Mouse (Mus musculus) kidney, embryonic 16.5 days (tissue): Measurements from ENCODE around the gene Ddx19a. TPM values are rescaled to one million over a fixed set of nuclear protein-coding genes. Genes with fewer than 3 reads are reported as not detected.
"Not testable (repeated sequence)": the region's sequence is repeated elsewhere in the genome, so short reads cannot be mapped to it uniquely, and the experiment has no call there.

Experiments
- ATAC-seq: fragments of 200-750 bp; cut with Nextera tagmentation; 2 replicates; pipeline ENCODE4 v1.8.0; 2017; ENCODE audit warnings: moderate TSS enrichment; ENCODE audit not compliant: low FRiP score, low TSS enrichment
- H3K27ac ChIP-seq: fragments of 300-500 bp; sonication (generic); 2 replicates; pipeline ENCODE4 v1.5.1; 2014; ENCODE audit warnings: low read length
- H3K27me3 ChIP-seq: fragments of 300-500 bp; sonication (generic); 2 replicates; pipeline ENCODE4 v1.6.1; 2014; ENCODE audit warnings: low read length, control low read depth, mixed read lengths; ENCODE audit not compliant: insufficient read depth
- H3K36me3 ChIP-seq: fragments of 300-500 bp; sonication (generic); 2 replicates; pipeline ENCODE4 v1.6.1; 2014; ENCODE audit warnings: low read length, control low read depth, mixed read lengths; ENCODE audit not compliant: insufficient read depth
- H3K4me1 ChIP-seq: fragments of 300-500 bp; sonication (generic); 2 replicates; pipeline ENCODE4 v1.6.1; 2014; ENCODE audit warnings: low read length, control low read depth, mixed read lengths; ENCODE audit not compliant: insufficient read depth
- H3K4me2 ChIP-seq: fragments of 300-500 bp; sonication (generic); replicated peaks from 2 replicates; pipeline ENCODE4 v1.6.1; 2014; ENCODE audit warnings: low read depth, low read length
- H3K4me3 ChIP-seq: fragments of 300-500 bp; sonication (generic); 2 replicates; pipeline ENCODE4 v1.5.1; 2014; ENCODE audit warnings: mild to moderate bottlenecking, low read length
- H3K9ac ChIP-seq: fragments of 300-500 bp; sonication (generic); replicated peaks from 2 replicates; pipeline ENCODE4 v1.6.1; 2014; ENCODE audit warnings: low read length
- H3K9me3 ChIP-seq: fragments of 300-500 bp; sonication (generic); 2 replicates; pipeline ENCODE4 v1.6.1; 2016; ENCODE audit warnings: low read length, control low read depth
- whole genome bisulfite sequencing: fragments of 180-500 bp; shearing (Covaris S2); extraction: QIAGEN DNeasy Blood & Tissue Kit; methylation state at CpG from one replicate; pipeline ENCODE4 v1.1.7; 2014; 5-methylcytosine and 5-hydroxymethylcytosine counted together
- polyA plus RNA-seq: library from polyadenylated mRNA; unstranded; fragments of >200 nt; fragmentation: Nextera tagmentation; extraction: Ambion mirVana; gene quantifications from 2 replicates; pipeline ENCODE4 v1.2.1, GENCODE M21; 2015

The Ddx19a gene
- polyA plus RNA-seq, 1 experiment from 2014 or later = 15.0 TPM

DNA sequence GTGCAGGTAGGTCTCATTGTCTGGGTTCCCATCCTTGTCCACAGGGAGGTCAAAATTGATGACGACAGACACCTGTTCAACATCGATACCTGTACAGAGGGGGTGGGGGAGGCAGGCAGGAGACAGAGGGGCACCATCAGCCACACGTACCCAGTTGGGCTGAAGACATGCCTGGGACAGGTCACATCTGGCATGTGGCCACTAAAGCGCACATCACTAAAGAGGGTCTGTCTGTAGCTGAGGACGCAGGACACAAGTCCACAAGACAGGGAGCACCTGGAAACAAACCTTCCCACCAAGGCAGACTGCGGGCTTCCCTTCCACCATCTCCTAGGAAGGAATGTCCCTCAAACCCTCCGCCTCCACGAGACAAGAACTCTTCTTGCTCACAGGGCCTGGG lies 21.1 kb downstream of the Ddx19a start:
- H3K27me3 ChIP-seq, H3K9me3 ChIP-seq, H3K4me3 ChIP-seq, ATAC-seq, H3K4me2 ChIP-seq, H3K27ac ChIP-seq, H3K4me1 ChIP-seq, H3K9ac ChIP-seq: not testable (repeated sequence)
- H3K36me3 ChIP-seq = peaks cover 48% of the 10 kb centered on the region
- 94% methylated on average over 8 of the region's 8 CpGs for WGBS

GRCm38 (mm10) chr8:110969910-110970770 lies 27.5 kb downstream of the Ddx19a start:
- H3K27ac ChIP-seq = peak overlapping the region; percentile 48; the same call in 1 of the 2 replicates
- WGBS = 10% methylated on average over 45 of the region's 45 CpGs
- H3K4me3 ChIP-seq = peak overlapping the region; percentile 46
- peaks cover 12% of the 10 kb centered on the region; the same call in 1 of the 2 replicates for H3K4me1 ChIP-seq
- peaks cover 17% of the 10 kb centered on the region; the same call in 1 of the 2 replicates for H3K36me3 ChIP-seq
- ATAC-seq = peak; percentile 97
- peak overlapping the region; percentile 56 for H3K4me2 ChIP-seq
- H3K9ac ChIP-seq = peak overlapping the region; percentile 60
- H3K27me3 ChIP-seq = no peaks in the 10 kb centered on the region
- H3K9me3 ChIP-seq = no peaks in the 10 kb centered on the region

DNA sequence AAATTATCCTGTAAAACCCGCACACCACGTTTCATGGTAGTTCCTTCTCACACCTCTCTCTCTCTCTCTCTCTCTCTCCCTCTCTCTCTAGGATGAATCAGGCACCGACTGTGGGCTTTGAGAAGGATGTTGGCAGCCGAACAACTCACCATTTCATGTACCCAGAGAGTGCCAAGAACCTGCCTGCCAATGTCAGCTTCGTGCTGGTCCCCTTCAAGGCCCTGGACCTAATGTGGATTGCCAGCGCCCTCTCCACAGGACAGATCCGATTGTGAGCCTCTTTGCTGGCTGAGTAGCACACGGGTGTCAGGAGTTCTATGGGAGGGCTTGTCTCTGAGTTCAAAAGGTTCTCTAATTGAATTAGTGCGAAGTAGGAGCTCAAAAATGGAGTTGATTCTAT lies 30.3 kb downstream of the Ddx19a start:
- WGBS = 87% methylated on average over 9 of the region's 9 CpGs
- Histone ChIP-seq H3K36me3 (peaks cover 16% of the 10 kb centered on the region), H3K4me3 (no peak overlapping the region)

GRCm38 (mm10) chr8:110966586-110966985 lies 31.0 kb downstream of the Ddx19a start:
- Histone ChIP-seq H3K36me3 (peaks cover 20% of the 10 kb centered on the region), H3K9me3 (no peaks in the 10 kb centered on the region), H3K4me1 (peaks cover 12% of the 10 kb centered on the region; the same call in 1 of the 2 replicates), H3K27ac (no peak overlapping the region), H3K9ac (no peak overlapping the region), H3K4me3 (no peak overlapping the region), H3K4me2 (no peak overlapping the region), H3K27me3 (no peaks in the 10 kb centered on the region)
- no peak for ATAC-seq
- 84% methylated on average over 8 of the region's 8 CpGs for WGBS

More for the DNA sequence above, 30.3 kb downstream of the Ddx19a start:
- ATAC-seq = no peak
- no peak overlapping the region for H3K4me2 ChIP-seq
- peaks cover 12% of the 10 kb centered on the region; the same call in 1 of the 2 replicates for H3K4me1 ChIP-seq
- no peak overlapping the region for H3K27ac ChIP-seq
- no peak overlapping the region for H3K9ac ChIP-seq
- no peaks in the 10 kb centered on the region for H3K9me3 ChIP-seq
- no peaks in the 10 kb centered on the region for H3K27me3 ChIP-seq

GRCm38 (mm10) chr8:110965594-110965993 lies 32.0 kb downstream of the Ddx19a start:
- H3K4me1 ChIP-seq = peaks cover 9% of the 10 kb centered on the region; the same call in 1 of the 2 replicates
- H3K4me3 ChIP-seq = no peak overlapping the region
- no peaks in the 10 kb centered on the region for H3K9me3 ChIP-seq
- 0 out of 2 replicates have a peak, but pooled peaks have one; percentile 33 for ATAC-seq
- peaks cover 20% of the 10 kb centered on the region for H3K36me3 ChIP-seq
- no peak overlapping the region for H3K4me2 ChIP-seq
- WGBS = 64% methylated on average over 7 of the region's 7 CpGs
- no peak overlapping the region for H3K27ac ChIP-seq
- H3K27me3 ChIP-seq = no peaks in the 10 kb centered on the region
- no peak overlapping the region for H3K9ac ChIP-seq

GRCm38 (mm10) chr8:110964666-110965065 lies 32.9 kb downstream of the Ddx19a start:
- peaks cover 26% of the 10 kb centered on the region for H3K36me3 ChIP-seq

DNA sequence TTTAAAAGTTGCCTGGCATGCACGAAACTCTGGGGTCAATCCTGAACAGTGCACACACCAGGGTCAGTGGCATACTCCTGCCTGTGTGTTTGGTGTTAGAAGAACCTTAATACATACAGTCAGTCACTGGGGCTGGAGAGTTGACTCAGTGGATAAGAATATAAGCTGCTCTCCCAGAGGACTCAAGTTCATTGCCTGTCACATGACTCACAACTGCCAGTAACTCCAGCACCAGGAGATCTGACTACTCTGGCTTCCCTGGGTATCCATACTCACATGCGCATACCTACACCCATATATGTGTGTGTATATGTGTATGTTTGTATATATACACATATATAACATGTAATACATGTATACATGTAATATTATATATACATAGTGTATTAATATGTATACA lies 34.5 kb downstream of the Ddx19a start:
- Histone ChIP-seq H3K27me3 (no peaks in the 10 kb centered on the region), H3K9me3 (no peaks in the 10 kb centered on the region), H3K4me3 (no peak overlapping the region), H3K4me1 (0 out of 2 replicates have a peak, but pooled peaks cover 6% of the 10 kb centered on the region), H3K27ac (no peak overlapping the region), H3K4me2 (no peak overlapping the region), H3K9ac (no peak overlapping the region), H3K36me3 (peaks cover 32% of the 10 kb centered on the region)
- WGBS = 95% methylated on average over 2 of the region's 2 CpGs
- no peak for ATAC-seq

More at GRCm38 (mm10) chr8:110964666-110965065, 32.9 kb downstream of the Ddx19a start:
- no peak overlapping the region for H3K9ac ChIP-seq
- WGBS = 83% methylated on average over 7 of the region's 7 CpGs
- no peak overlapping the region for H3K27ac ChIP-seq
- no peaks in the 10 kb centered on the region for H3K9me3 ChIP-seq
- ATAC-seq = no peak
- no peak overlapping the region for H3K4me2 ChIP-seq
- H3K4me3 ChIP-seq = no peak overlapping the region
- peaks cover 6% of the 10 kb centered on the region; the same call in 1 of the 2 replicates for H3K4me1 ChIP-seq
- H3K27me3 ChIP-seq = no peaks in the 10 kb centered on the region

GRCm38 (mm10) chr8:110959906-110960305 lies 37.7 kb downstream of the Ddx19a start:
- no peak overlapping the region for H3K9ac ChIP-seq
- no peak overlapping the region for H3K4me2 ChIP-seq
- peaks cover 13% of the 10 kb centered on the region; the same call in 1 of the 2 replicates for H3K4me1 ChIP-seq
- H3K27me3 ChIP-seq = no peaks in the 10 kb centered on the region
- no peaks in the 10 kb centered on the region for H3K9me3 ChIP-seq
- WGBS = 85% methylated on average over 6 of the region's 6 CpGs
- no peak overlapping the region for H3K4me3 ChIP-seq
- peaks cover 41% of the 10 kb centered on the region for H3K36me3 ChIP-seq
- ATAC-seq = no peak
- H3K27ac ChIP-seq = no peak overlapping the region

DNA sequence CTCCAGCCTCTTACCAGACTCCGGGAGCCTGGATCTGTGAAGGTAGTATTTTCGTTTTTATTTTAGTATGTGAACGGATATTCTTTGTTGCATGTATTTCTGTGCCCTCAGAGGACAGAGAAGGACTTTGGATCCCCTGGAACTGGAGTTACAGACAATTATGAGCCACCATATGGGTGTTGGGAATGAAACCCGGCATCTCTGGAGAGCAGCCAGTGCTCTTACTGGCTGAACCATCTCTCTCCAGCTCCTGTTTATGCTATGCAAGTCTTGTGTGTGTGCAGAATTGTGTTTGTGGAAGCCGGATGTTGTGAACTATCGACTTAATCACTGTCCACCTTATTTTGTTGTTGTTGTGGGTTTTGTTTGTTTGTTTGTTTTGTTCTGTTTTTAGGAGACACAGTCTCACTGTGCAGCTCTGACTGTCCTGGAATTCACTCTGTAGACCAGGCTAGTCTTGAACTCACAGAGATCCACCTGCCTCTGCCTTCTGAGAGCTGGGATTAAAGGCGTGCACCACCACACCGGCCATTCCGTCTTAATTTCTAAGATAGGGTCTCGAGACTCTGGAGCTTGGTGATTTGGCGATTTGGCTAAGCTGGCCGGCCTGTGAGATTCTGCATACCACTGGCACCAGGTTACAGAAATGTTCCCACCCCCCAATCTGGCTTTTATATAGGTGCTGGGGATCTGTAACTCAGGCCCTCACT lies 38.4 kb downstream of the Ddx19a start:
- ATAC-seq = no peak
- Histone ChIP-seq H3K27ac (no peak overlapping the region), H3K4me3 (no peak overlapping the region), H3K36me3 (peaks cover 39% of the 10 kb centered on the region), H3K9me3 (no peaks in the 10 kb centered on the region), H3K9ac (no peak overlapping the region), H3K4me1 (peaks cover 13% of the 10 kb centered on the region; the same call in 1 of the 2 replicates), H3K4me2 (no peak overlapping the region), H3K27me3 (no peaks in the 10 kb centered on the region)
- WGBS = 92% methylated on average over 12 of the region's 12 CpGs
